Mouse (Mus musculus) midbrain, embryonic 12.5 days (tissue): ENCODE measurements around the gene Amer2. TPM values are rescaled to one million over a fixed set of nuclear protein-coding genes. Genes with fewer than 3 reads are reported as not detected.

Experiments
- ATAC-seq: fragments of 200-750 bp; cut with Nextera tagmentation; 2 replicates; pipeline ENCODE4 v1.8.0; 2017; ENCODE audit warnings: low read depth, moderate TSS enrichment, moderate library complexity; ENCODE audit not compliant: low FRiP score
- H3K27ac ChIP-seq: fragments of 300-500 bp; sonication (generic); replicated peaks from 2 replicates; pipeline ENCODE4 v1.5.1; 2016; ENCODE audit warnings: mild to moderate bottlenecking
- H3K27me3 ChIP-seq: fragments of 300-500 bp; sonication (generic); 2 replicates; pipeline ENCODE4 v1.6.1; 2016; ENCODE audit warnings: mild to moderate bottlenecking
- H3K36me3 ChIP-seq: fragments of 300-500 bp; sonication (generic); 2 replicates; pipeline ENCODE4 v1.6.1; 2016
- H3K4me1 ChIP-seq: fragments of 300-500 bp; sonication (generic); 2 replicates; pipeline ENCODE4 v1.6.1; 2016
- H3K4me2 ChIP-seq: fragments of 300-500 bp; sonication (generic); replicated peaks from 2 replicates; pipeline ENCODE4 v1.6.1; 2016; ENCODE audit warnings: mild to moderate bottlenecking, moderate library complexity
- H3K4me3 ChIP-seq: fragments of 300-500 bp; sonication (generic); 2 replicates; pipeline ENCODE4 v1.5.1; 2016; ENCODE audit warnings: mild to moderate bottlenecking
- H3K9ac ChIP-seq: fragments of 300-500 bp; sonication (generic); replicated peaks from 2 replicates; pipeline ENCODE4 v1.6.1; 2016; ENCODE audit warnings: mild to moderate bottlenecking, moderate library complexity
- H3K9me3 ChIP-seq: fragments of 300-500 bp; sonication (generic); 2 replicates; pipeline ENCODE4 v1.6.1; 2016; ENCODE audit warnings: mild to moderate bottlenecking
- WGBS: fragments of 180-500 bp; shearing (Covaris S2); methylation state at CpG from one replicate; pipeline ENCODE4 v1.1.7; 2016; 5-methylcytosine and 5-hydroxymethylcytosine counted together
- polyA plus RNA-seq: library from polyadenylated mRNA; unstranded; fragments of >200 nt; fragmentation: Nextera tagmentation; extraction: Ambion mirVana; gene quantifications from 2 replicates; pipeline ENCODE4 v1.2.1, GENCODE M21; 2016

Amer2 gene
- polyA plus RNA-seq, 1 experiment from 2014 or later: 31.0 TPM

DNA sequence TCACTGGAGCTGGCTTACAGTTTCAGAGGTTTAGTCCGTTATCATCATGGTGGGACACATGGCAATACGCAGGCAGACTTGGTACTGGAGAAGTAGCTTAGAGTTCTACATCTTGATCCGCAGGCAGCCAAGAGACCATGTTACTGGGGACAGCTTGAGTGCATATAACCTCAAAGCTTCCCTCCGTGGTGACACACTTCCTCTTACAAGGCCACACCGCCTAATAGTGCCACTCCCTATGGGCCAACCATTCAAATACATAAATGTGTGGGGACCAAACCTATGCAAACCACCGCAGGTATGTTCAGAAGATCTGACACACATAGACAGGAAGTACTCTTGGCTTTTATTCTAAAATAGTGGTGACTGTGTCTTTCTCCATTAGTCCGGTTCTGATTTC lies 52.5 kb downstream of the Amer2 start:
- Histone ChIP-seq H3K4me1 (peaks cover 19% of the 10 kb centered on the region), H3K4me2 (no peak overlapping the region), H3K27ac (no peak overlapping the region), H3K36me3 (no peaks in the 10 kb centered on the region), H3K9me3 (no peaks in the 10 kb centered on the region), H3K4me3 (no peak overlapping the region), H3K9ac (no peak overlapping the region), H3K27me3 (peaks cover 9% of the 10 kb centered on the region)
- no peak for ATAC-seq
- WGBS: 92% methylated on average over 7 of the region's 7 CpGs

DNA sequence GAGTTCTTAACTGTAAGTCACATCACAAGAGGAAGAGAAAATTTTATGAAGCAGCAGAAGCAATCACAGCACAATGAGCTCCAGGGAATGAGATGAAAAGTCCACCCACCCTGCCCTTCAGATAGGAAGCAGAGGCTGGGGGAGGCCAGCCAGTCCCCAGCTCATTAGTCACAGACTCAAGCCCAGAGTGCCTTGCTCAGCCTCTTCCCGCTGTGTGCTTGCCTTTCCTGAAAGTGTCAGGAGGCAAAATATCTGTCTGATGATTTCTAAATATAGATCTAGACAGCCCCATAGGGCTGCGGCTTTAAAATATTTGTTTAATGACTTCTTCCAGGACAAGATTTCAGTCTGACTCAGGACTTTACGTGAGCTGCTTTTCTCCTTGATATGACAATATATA lies 54.8 kb downstream of the Amer2 start:
- no peak for ATAC-seq
- Histone ChIP-seq H3K9me3 (no peaks in the 10 kb centered on the region), H3K4me1 (peaks cover 31% of the 10 kb centered on the region), H3K27me3 (peaks cover 16% of the 10 kb centered on the region), H3K36me3 (no peaks in the 10 kb centered on the region), H3K4me2 (no peak overlapping the region), H3K27ac (no peak overlapping the region), H3K9ac (no peak overlapping the region), H3K4me3 (no peak overlapping the region)
- 68% methylated on average over 3 of the region's 3 CpGs for WGBS

DNA sequence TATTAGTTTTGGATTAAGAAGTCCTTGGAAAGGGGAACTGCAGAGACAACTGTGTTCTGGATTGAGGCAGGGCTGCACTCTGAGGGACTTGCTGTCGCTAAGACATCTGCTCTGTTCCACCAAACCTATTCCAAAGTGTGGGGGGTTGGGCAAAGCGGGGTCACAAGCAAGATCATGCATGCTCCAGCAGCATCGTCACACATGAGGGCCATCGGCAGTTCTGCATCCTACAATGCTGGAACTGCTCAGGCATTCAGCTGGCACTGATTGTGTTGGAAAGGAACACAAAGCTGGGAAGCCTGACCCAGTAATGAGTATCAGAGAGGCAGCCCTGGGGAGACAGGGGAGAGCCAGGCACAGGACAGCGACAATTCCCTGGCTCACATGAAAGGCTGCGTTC lies 56.5 kb downstream of the Amer2 start:
- Histone ChIP-seq H3K27ac (peak overlapping the region; percentile 17; the same call in 1 of the 2 replicates), H3K4me1 (peaks cover 31% of the 10 kb centered on the region), H3K4me2 (no peak overlapping the region; the same call in 1 of the 2 replicates), H3K27me3 (peaks cover 28% of the 10 kb centered on the region), H3K9ac (no peak overlapping the region), H3K36me3 (no peaks in the 10 kb centered on the region), H3K9me3 (no peaks in the 10 kb centered on the region), H3K4me3 (no peak overlapping the region)
- 18% methylated on average over 6 of the region's 6 CpGs for WGBS
- ATAC-seq: peak; percentile 54

DNA sequence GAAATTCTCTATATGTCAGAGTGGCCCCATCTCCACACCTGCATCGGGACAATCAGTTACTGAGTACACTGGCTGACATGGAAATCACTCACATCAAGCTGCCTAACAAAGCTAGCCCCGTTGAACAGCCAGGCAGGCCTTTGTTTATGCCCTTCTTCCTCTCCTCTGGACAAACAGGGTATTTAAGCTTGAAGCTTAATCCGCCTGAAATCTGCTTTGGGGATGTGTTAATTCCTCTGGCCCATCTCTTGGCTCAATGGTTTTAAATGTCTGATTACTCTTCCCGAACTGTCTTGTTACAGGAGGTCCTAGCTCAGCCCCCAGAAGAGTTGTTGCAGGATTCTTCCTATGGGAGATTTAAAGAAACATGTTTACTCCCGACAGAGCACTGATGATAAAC lies 58.5 kb downstream of the Amer2 start:
- Histone ChIP-seq H3K4me3 (no peak overlapping the region), H3K4me1 (peaks cover 31% of the 10 kb centered on the region), H3K4me2 (no peak overlapping the region), H3K9me3 (no peaks in the 10 kb centered on the region), H3K27ac (no peak overlapping the region), H3K9ac (no peak overlapping the region), H3K36me3 (no peaks in the 10 kb centered on the region), H3K27me3 (peaks cover 41% of the 10 kb centered on the region)
- ATAC-seq: no peak
- 7% methylated on average over 5 of the region's 5 CpGs for WGBS

DNA sequence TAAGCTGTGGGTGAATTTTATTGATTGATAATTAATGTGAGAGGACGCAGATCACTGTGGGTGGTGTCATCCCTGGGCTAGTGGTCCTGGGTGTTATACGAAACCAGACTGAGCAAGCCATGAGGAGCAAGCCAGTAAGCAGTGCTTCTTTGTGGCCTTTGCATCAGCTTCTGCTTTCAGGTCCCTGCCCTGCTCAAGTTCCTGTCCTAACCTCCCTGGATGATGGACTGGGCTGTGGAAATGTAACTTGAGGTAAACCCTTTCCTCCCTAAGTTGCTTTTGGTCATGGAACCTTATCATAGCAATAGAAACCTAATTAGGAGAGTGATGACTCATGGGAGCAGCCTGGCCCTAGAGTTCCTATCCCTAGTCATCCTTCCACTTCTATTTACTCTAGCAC lies 59.1 kb downstream of the Amer2 start:
- Histone ChIP-seq H3K9ac (no peak overlapping the region), H3K4me1 (peaks cover 31% of the 10 kb centered on the region), H3K27ac (no peak overlapping the region), H3K27me3 (peaks cover 40% of the 10 kb centered on the region), H3K4me2 (no peak overlapping the region), H3K4me3 (no peak overlapping the region), H3K9me3 (no peaks in the 10 kb centered on the region), H3K36me3 (no peaks in the 10 kb centered on the region)
- no peak for ATAC-seq
- WGBS: 52% methylated on average over 2 of the region's 2 CpGs

DNA sequence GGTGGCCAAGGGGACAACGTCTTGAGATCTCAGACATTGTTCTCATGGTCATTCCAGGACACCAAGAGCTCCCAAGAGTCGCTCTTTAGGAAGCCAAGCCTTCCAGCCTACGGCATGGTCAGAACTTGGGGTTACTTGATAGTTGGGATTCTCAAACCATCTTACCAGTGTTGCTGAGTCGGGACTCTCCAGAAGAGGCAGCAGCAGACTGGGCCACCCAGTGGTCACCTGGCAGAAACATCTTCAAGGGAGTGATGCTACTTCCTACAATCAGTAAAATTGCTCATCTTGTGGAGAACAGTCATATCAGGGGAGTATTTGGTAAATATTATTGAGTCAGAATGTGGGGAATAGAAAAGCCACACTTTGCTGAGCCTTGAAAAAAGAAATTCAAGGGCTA lies 62.5 kb downstream of the Amer2 start:
- WGBS: 77% methylated on average over 4 of the region's 4 CpGs

DNA sequence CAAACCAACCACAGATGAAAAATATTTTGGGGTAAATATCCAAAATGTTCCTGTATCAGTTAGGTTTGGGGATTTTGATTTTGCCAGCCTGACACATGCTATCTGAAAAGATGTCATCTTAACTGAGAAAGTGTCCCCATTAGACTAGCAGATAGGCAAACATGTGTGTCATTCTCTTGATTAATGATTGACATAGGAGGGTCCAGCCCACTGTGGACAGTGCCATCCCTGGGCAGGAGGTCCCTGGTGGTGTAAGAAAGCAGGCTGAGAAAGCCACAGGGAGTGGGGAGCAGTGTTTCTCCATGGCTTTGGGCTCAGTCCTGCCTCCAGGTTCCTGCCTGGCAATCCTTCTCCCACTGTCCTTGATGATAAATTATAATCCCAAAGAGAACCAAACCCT lies 63.3 kb downstream of the Amer2 start:
- no peak for ATAC-seq
- Histone ChIP-seq H3K4me1 (peaks cover 8% of the 10 kb centered on the region; the same call in 1 of the 2 replicates), H3K27ac (no peak overlapping the region), H3K4me2 (no peak overlapping the region), H3K4me3 (no peak overlapping the region), H3K9me3 (no peaks in the 10 kb centered on the region), H3K36me3 (no peaks in the 10 kb centered on the region), H3K9ac (no peak overlapping the region), H3K27me3 (peaks cover 35% of the 10 kb centered on the region)

More for the DNA sequence above, 62.5 kb downstream of the Amer2 start:
- no peak overlapping the region for H3K4me3 ChIP-seq
- ATAC-seq: no peak
- no peak overlapping the region for H3K4me2 ChIP-seq
- H3K9me3 ChIP-seq: no peaks in the 10 kb centered on the region
- no peaks in the 10 kb centered on the region for H3K36me3 ChIP-seq
- H3K27me3 ChIP-seq: peaks cover 35% of the 10 kb centered on the region
- H3K9ac ChIP-seq: no peak overlapping the region
- peaks cover 12% of the 10 kb centered on the region; the same call in 1 of the 2 replicates for H3K4me1 ChIP-seq
- H3K27ac ChIP-seq: no peak overlapping the region

Other genes with a start within 250 kb of the Amer2 start
- 16.1 and 18.1 TPM in 2 replicates for gene Atp8a2, start 176.1 kb upstream of the Amer2 start, polyA plus RNA-seq
- not detected in 2 replicates for gene Nupl1, start 121.8 kb upstream of the Amer2 start, polyA plus RNA-seq
- gene Gm49336, start 121.8 kb upstream of the Amer2 start, polyA plus RNA-seq: 67.6 and 72.1 TPM in 2 replicates
- gene Mtmr6, start 108.0 kb upstream of the Amer2 start, polyA plus RNA-seq: 56.0 and 57.9 TPM in 2 replicates